Mouse (Mus musculus) intestine, embryonic 16.5 days (tissue): ENCODE results near the gene Cbx6. TPM values are rescaled to one million over a fixed set of nuclear protein-coding genes. Genes with fewer than 3 reads are reported as not detected.

Experiments
- ATAC-seq: fragments of 200-750 bp; cut with Nextera tagmentation; 2 replicates; pipeline ENCODE4 v1.8.0; 2017; ENCODE audit warnings: moderate TSS enrichment, moderate library complexity
- H3K27ac ChIP-seq: fragments of 300-500 bp; sonication (generic); 2 replicates; pipeline ENCODE4 v1.5.1; 2014; ENCODE audit warnings: mild to moderate bottlenecking, low read length
- H3K27me3 ChIP-seq: fragments of 300-500 bp; sonication (generic); replicated peaks from 2 replicates; pipeline ENCODE4 v1.6.1; 2014; ENCODE audit warnings: low read length, control low read depth, mixed read lengths; ENCODE audit not compliant: control insufficient read depth, insufficient read depth
- H3K36me3 ChIP-seq: fragments of 300-500 bp; sonication (generic); 2 replicates; pipeline ENCODE4 v1.6.1; 2014; ENCODE audit warnings: low read length, control low read depth; ENCODE audit not compliant: control insufficient read depth, insufficient read depth
- H3K4me1 ChIP-seq: fragments of 300-500 bp; sonication (generic); 2 replicates; pipeline ENCODE4 v1.6.1; 2014; ENCODE audit warnings: low read length, control low read depth, mixed read lengths; ENCODE audit not compliant: control insufficient read depth, insufficient read depth
- H3K4me2 ChIP-seq: fragments of 300-500 bp; sonication (generic); 2 replicates; pipeline ENCODE4 v1.6.1; 2014; ENCODE audit warnings: low read depth, low read length, control low read depth
- H3K4me3 ChIP-seq: fragments of 300-500 bp; sonication (generic); 2 replicates; pipeline ENCODE4 v1.5.1; 2014; ENCODE audit warnings: mild to moderate bottlenecking, low read length
- H3K9ac ChIP-seq: fragments of 300-500 bp; sonication (generic); 2 replicates; pipeline ENCODE4 v1.6.1; 2014; ENCODE audit warnings: low read depth, low read length
- H3K9me3 ChIP-seq: fragments of 300-500 bp; sonication (generic); 2 replicates; pipeline ENCODE4 v1.6.1; 2016; ENCODE audit warnings: low read length, control low read depth; ENCODE audit not compliant: control insufficient read depth
- WGBS: fragments of 180-500 bp; shearing (Covaris S2); extraction: QIAGEN DNeasy Blood & Tissue Kit; methylation state at CpG from one replicate; pipeline ENCODE4 v1.1.7; 2014; 5-methylcytosine and 5-hydroxymethylcytosine counted together
- polyA plus RNA-seq: library from polyadenylated mRNA; unstranded; fragments of >200 nt; fragmentation: Nextera tagmentation; extraction: Ambion mirVana; gene quantifications from 2 replicates; pipeline ENCODE4 v1.2.1, GENCODE M21; 2015

Cbx6 gene
- polyA plus RNA-seq, 1 experiment from 2014 or later: 31.6 TPM

- ATAC-seq: no peak
- Histone ChIP-seq H3K9me3 (no peaks in the 10 kb centered on the region), H3K9ac (no peak overlapping the region), H3K4me2 (no peak overlapping the region), H3K27me3 (peaks cover 28% of the 10 kb centered on the region), H3K4me1 (no peaks in the 10 kb centered on the region), H3K27ac (no peak overlapping the region), H3K4me3 (no peak overlapping the region), H3K36me3 (no peaks in the 10 kb centered on the region)
- WGBS: 61% methylated on average over 3 of the region's 3 CpGs
Observed at GRCm38 (mm10) chr15:79810061-79810460, 24.4 kb downstream of the Cbx6 start.

GRCm38 (mm10) chr15:79808658-79809057 is 25.8 kb downstream of the Cbx6 start:
- H3K4me3 ChIP-seq: no peak overlapping the region
- peaks cover 43% of the 10 kb centered on the region for H3K27me3 ChIP-seq
- H3K9ac ChIP-seq: no peak overlapping the region
- H3K36me3 ChIP-seq: no peaks in the 10 kb centered on the region
- WGBS: 54% methylated on average over 5 of the region's 5 CpGs
- H3K9me3 ChIP-seq: no peaks in the 10 kb centered on the region
- peaks cover 6% of the 10 kb centered on the region; the same call in 1 of the 2 replicates for H3K4me1 ChIP-seq
- no peak for ATAC-seq
- no peak overlapping the region for H3K4me2 ChIP-seq
- H3K27ac ChIP-seq: no peak overlapping the region

GRCm38 (mm10) chr15:79808114-79808513 is 26.4 kb downstream of the Cbx6 start:
- no peak overlapping the region for H3K27ac ChIP-seq
- no peaks in the 10 kb centered on the region for H3K9me3 ChIP-seq
- H3K4me2 ChIP-seq: no peak overlapping the region
- no peaks in the 10 kb centered on the region for H3K36me3 ChIP-seq
- no peak overlapping the region for H3K4me3 ChIP-seq
- H3K4me1 ChIP-seq: peaks cover 8% of the 10 kb centered on the region; the same call in 1 of the 2 replicates
- peaks cover 48% of the 10 kb centered on the region for H3K27me3 ChIP-seq
- 35% methylated on average over 5 of the region's 5 CpGs for WGBS
- H3K9ac ChIP-seq: no peak overlapping the region
- no peak for ATAC-seq

GRCm38 (mm10) chr15:79807050-79807449 is 27.4 kb downstream of the Cbx6 start:
- Histone ChIP-seq H3K4me1 (peaks cover 8% of the 10 kb centered on the region; the same call in 1 of the 2 replicates), H3K27ac (no peak overlapping the region), H3K36me3 (no peaks in the 10 kb centered on the region), H3K4me3 (no peak overlapping the region), H3K9me3 (no peaks in the 10 kb centered on the region), H3K9ac (no peak overlapping the region), H3K4me2 (no peak overlapping the region), H3K27me3 (peaks cover 55% of the 10 kb centered on the region)
- 42% methylated on average over 1 of the region's 1 CpGs for WGBS
- ATAC-seq: no peak

- WGBS: 26% methylated on average over 8 of the region's 8 CpGs
- no peak overlapping the region for H3K4me2 ChIP-seq
- H3K9ac ChIP-seq: no peak overlapping the region
- H3K9me3 ChIP-seq: no peaks in the 10 kb centered on the region
- H3K27ac ChIP-seq: no peak overlapping the region
- no peaks in the 10 kb centered on the region for H3K36me3 ChIP-seq
- ATAC-seq: no peak
- H3K27me3 ChIP-seq: peaks cover 63% of the 10 kb centered on the region
- no peak overlapping the region for H3K4me3 ChIP-seq
- H3K4me1 ChIP-seq: peaks cover 8% of the 10 kb centered on the region; the same call in 1 of the 2 replicates
Observed at GRCm38 (mm10) chr15:79805246-79805645, 29.2 kb downstream of the Cbx6 start.

GRCm38 (mm10) chr15:79804352-79805071 is 30.0 kb downstream of the Cbx6 start, which contains the start of gene Nptxr:
Gene Nptxr, minus strand, starts transcription at chr15:79804766.
- Histone ChIP-seq H3K9ac (peak within 1 kb of the TSS; percentile 68), H3K4me2 (peak within 1 kb of the TSS; percentile 92), H3K36me3 (no peaks in the 10 kb centered on the region), H3K27me3 (peaks cover 60% of the 10 kb centered on the region), H3K4me1 (peaks cover 8% of the 10 kb centered on the region; the same call in 1 of the 2 replicates), H3K4me3 (peak within 1 kb of the TSS; percentile 66), H3K9me3 (no peaks in the 10 kb centered on the region), H3K27ac (no peak within 1 kb of the TSS)
- under 1% methylated on average over 89 of the region's 91 CpGs for WGBS
- ATAC-seq: peak; percentile 87

- 6% methylated on average over 80 of the region's 81 CpGs for WGBS
- no peak overlapping the region for H3K27ac ChIP-seq
- H3K36me3 ChIP-seq: no peaks in the 10 kb centered on the region
- peaks cover 8% of the 10 kb centered on the region; the same call in 1 of the 2 replicates for H3K4me1 ChIP-seq
- peaks cover 58% of the 10 kb centered on the region for H3K27me3 ChIP-seq
- no peaks in the 10 kb centered on the region for H3K9me3 ChIP-seq
- H3K4me2 ChIP-seq: peak overlapping the region; percentile 92
- H3K4me3 ChIP-seq: peak overlapping the region; percentile 66
- peak overlapping the region; percentile 68 for H3K9ac ChIP-seq
- ATAC-seq: peak; percentile 55
Observed at GRCm38 (mm10) chr15:79803533-79804351, 30.7 kb downstream of the Cbx6 start.

- ATAC-seq: no peak
Observed at GRCm38 (mm10) chr15:79802304-79802703, 32.2 kb downstream of the Cbx6 start.

GRCm38 (mm10) chr15:79801646-79802045 is 32.8 kb downstream of the Cbx6 start:
- Histone ChIP-seq H3K4me2 (no peak overlapping the region), H3K9ac (no peak overlapping the region), H3K27me3 (peaks cover 51% of the 10 kb centered on the region), H3K4me1 (peaks cover 8% of the 10 kb centered on the region; the same call in 1 of the 2 replicates), H3K9me3 (no peaks in the 10 kb centered on the region), H3K36me3 (no peaks in the 10 kb centered on the region), H3K4me3 (no peak overlapping the region), H3K27ac (no peak overlapping the region)
- ATAC-seq: no peak
- 53% methylated on average over 2 of the region's 2 CpGs for WGBS

More at GRCm38 (mm10) chr15:79802304-79802703, 32.2 kb downstream of the Cbx6 start:
- Histone ChIP-seq H3K4me1 (peaks cover 8% of the 10 kb centered on the region; the same call in 1 of the 2 replicates), H3K27me3 (peaks cover 55% of the 10 kb centered on the region), H3K9me3 (no peaks in the 10 kb centered on the region), H3K4me3 (no peak overlapping the region), H3K27ac (no peak overlapping the region), H3K36me3 (no peaks in the 10 kb centered on the region), H3K4me2 (no peak overlapping the region), H3K9ac (no peak overlapping the region)
- 44% methylated on average over 4 of the region's 4 CpGs for WGBS
